Mouse (Mus musculus) olfactory bulb, adult 2 months (tissue): ENCODE results near the gene Kif15. TPM values are rescaled to one million over a fixed set of nuclear protein-coding genes. Genes with fewer than 3 reads are reported as not detected.

Source experiments
- H3K27ac ChIP-seq: fragments of 200-500 bp; 2 replicates; pipeline ENCODE4 v1.5.1; 2012; ENCODE audit warnings: low read depth, low read length; ENCODE audit not compliant: insufficient read depth
- H3K4me1 ChIP-seq: fragments of 200-500 bp; 2 replicates; pipeline ENCODE4 v1.6.1; 2012; ENCODE audit warnings: low read length; ENCODE audit not compliant: control insufficient read depth, insufficient read depth
- H3K4me3 ChIP-seq: fragments of 200-500 bp; 2 replicates; pipeline ENCODE4 v1.5.1; 2012; ENCODE audit warnings: mild to moderate bottlenecking, low read depth, low read length, moderate library complexity; ENCODE audit not compliant: insufficient read depth
- CTCF ChIP-seq: fragments of 200-500 bp; IDR thresholded peaks from 2 replicates; pipeline ENCODE4 v1.5.1; 2012; ENCODE audit warnings: low read depth, mild to moderate bottlenecking, low read length, moderate library complexity; ENCODE audit not compliant: insufficient read depth
- POLR2A ChIP-seq: fragments of 200-500 bp; IDR thresholded peaks from 2 replicates; pipeline ENCODE4 v1.6.1; 2012; ENCODE audit warnings: mild to moderate bottlenecking, low read depth, low read length, moderate library complexity; ENCODE audit not compliant: insufficient read depth
- WGBS: fragments of 180-500 bp; shearing (Covaris S2); methylation state at CpG from one replicate; pipeline ENCODE4 v1.1.7; 2018; 5-methylcytosine and 5-hydroxymethylcytosine counted together
- polyA plus RNA-seq: library from polyadenylated mRNA; stranded (reverse); fragments of >200 nt; gene quantifications from 2 replicates; pipeline ENCODE4 v1.2.4, GENCODE M21; 2012; ENCODE audit warnings: low replicate concordance; ENCODE audit not compliant: missing spikeins, insufficient read depth, insufficient read length

The Kif15 gene
- polyA plus RNA-seq, 1 experiment = not detected

- no peak for TF ChIP-seq CTCF
- no peak for TF ChIP-seq POLR2A
- WGBS = 89% methylated on average over 3 of the region's 3 CpGs
- Histone ChIP-seq H3K4me3 (no peak overlapping the region), H3K4me1 (no peaks in the 10 kb centered on the region), H3K27ac (no peak overlapping the region)
Observed at GRCm38 (mm10) chr9:123060172-123060571, 109.3 kb downstream of the Kif15 start.

Other genes with a start within 250 kb of the Kif15 start
- gene Topaz1, start 203.7 kb upstream of the Kif15 start, polyA plus RNA-seq = not detected in 2 replicates
- gene Tcaim, start 145.5 kb upstream of the Kif15 start, polyA plus RNA-seq = not detected in 2 replicates
- gene Gm35549, start 107.0 kb upstream of the Kif15 start, polyA plus RNA-seq = not detected in 2 replicates
- 65.3 and 733 TPM in 2 replicates for gene Zfp445, start 85.0 kb upstream of the Kif15 start, polyA plus RNA-seq
- gene Zkscan7, start 65.4 kb upstream of the Kif15 start, polyA plus RNA-seq = not detected in 2 replicates
- gene Zfp105, start 28.0 kb upstream of the Kif15 start, polyA plus RNA-seq = not detected in 2 replicates
- not detected in 2 replicates for gene 1110059G10Rik, start within 50 bp of the Kif15 start, polyA plus RNA-seq
- gene Tmem42, start 70.3 kb downstream of the Kif15 start, polyA plus RNA-seq = not detected in 2 replicates
- not detected in 2 replicates for gene Tgm4, start 83.7 kb downstream of the Kif15 start, polyA plus RNA-seq
- not detected in 2 replicates for gene Zdhhc3, start 162.2 kb downstream of the Kif15 start, polyA plus RNA-seq
- gene Exosc7, start 162.2 kb downstream of the Kif15 start, polyA plus RNA-seq = 561 TPM in 1 of 2 replicates, not detected in the other
- not detected in 2 replicates for gene Clec3b, start 199.9 kb downstream of the Kif15 start, polyA plus RNA-seq